Mouse (Mus musculus) heart, postnatal 10 days (tissue): ENCODE measurements around the gene Pdss2. TPM values are rescaled to one million over a fixed set of nuclear protein-coding genes. Genes with fewer than 3 reads are reported as not detected.

Experiments
- DNase-seq, 2 experiments: peaks; one replicate each; pipeline ENCODE4 v3.0.0; 2021
- intact Hi-C: fragments of 180-260 bp; cut with DNase I; formaldehyde crosslinking; loops from one replicate; pipeline ENCODE4 v1.15.1; 2025
- total RNA-seq, 2 experiments: library from RNA; stranded (reverse); gene quantifications; 2 replicates each; pipeline ENCODE4 v1.2.3; 2021

Gene Pdss2
- total RNA-seq, 2 experiments from 2014 or later: 21.7 to 24.7 TPM

GRCm38 (mm10) chr10:43294331-43294730 lies 73.0 kb downstream of the Pdss2 start:
- intact Hi-C loops: no loop called here
- no peak for DNase-seq

GRCm38 (mm10) chr10:43308105-43308810 lies 87.0 kb downstream of the Pdss2 start:
- no peak for DNase-seq
- intact Hi-C loops: no loop called here

GRCm38 (mm10) chr10:43310781-43311392 lies 89.6 kb downstream of the Pdss2 start:
- DNase-seq: peak; percentile 41 to 46
- intact Hi-C loops: no loop called here

- intact Hi-C loops: no loop called here
- DNase-seq: no peak
Observed at GRCm38 (mm10) chr10:43312211-43312610, 90.9 kb downstream of the Pdss2 start.

- no peak for DNase-seq
- intact Hi-C loops: no loop called here
Observed at GRCm38 (mm10) chr10:43312658-43313417, 91.6 kb downstream of the Pdss2 start.

- intact Hi-C loops: no loop called here
- no peak for DNase-seq
Observed at GRCm38 (mm10) chr10:43315228-43315627, 93.9 kb downstream of the Pdss2 start.

GRCm38 (mm10) chr10:43317327-43317951 lies 96.2 kb downstream of the Pdss2 start:
- intact Hi-C loops: no loop called here
- DNase-seq: no peak

- DNase-seq: no peak
- intact Hi-C loops: no loop called here
Observed at GRCm38 (mm10) chr10:43321019-43321418, 99.7 kb downstream of the Pdss2 start.

- DNase-seq: no peak
- intact Hi-C loops: no loop called here
Observed at GRCm38 (mm10) chr10:43322446-43323178, 101.3 kb downstream of the Pdss2 start.

- no peak for DNase-seq
- intact Hi-C loops: no loop called here
Observed at GRCm38 (mm10) chr10:43323386-43323785, 102.1 kb downstream of the Pdss2 start.

- DNase-seq: no peak
- intact Hi-C loops: no loop called here
Observed at GRCm38 (mm10) chr10:43329813-43330212, 108.5 kb downstream of the Pdss2 start.

GRCm38 (mm10) chr10:43330691-43331090 lies 109.4 kb downstream of the Pdss2 start:
- no peak for DNase-seq
- intact Hi-C loops: no loop called here

GRCm38 (mm10) chr10:43331931-43332701 lies 110.8 kb downstream of the Pdss2 start:
- no peak for DNase-seq
- intact Hi-C loops: no loop called here

- intact Hi-C loops: no loop called here
- DNase-seq: no peak
Observed at GRCm38 (mm10) chr10:43335874-43336273, 114.6 kb downstream of the Pdss2 start.

GRCm38 (mm10) chr10:43337110-43337509 lies 115.8 kb downstream of the Pdss2 start:
- intact Hi-C loops: no loop called here

GRCm38 (mm10) chr10:43339811-43340210 lies 118.5 kb downstream of the Pdss2 start:
- intact Hi-C loops: no loop called here
- no peak for DNase-seq

More at GRCm38 (mm10) chr10:43337110-43337509, 115.8 kb downstream of the Pdss2 start:
- no peak for DNase-seq

GRCm38 (mm10) chr10:43349718-43350117 lies 128.4 kb downstream of the Pdss2 start:
- intact Hi-C loops: no loop called here

GRCm38 (mm10) chr10:43357884-43358283 lies 136.6 kb downstream of the Pdss2 start:
- intact Hi-C loops: no loop called here
- DNase-seq: no peak

More at GRCm38 (mm10) chr10:43349718-43350117, 128.4 kb downstream of the Pdss2 start:
- DNase-seq: no peak

- intact Hi-C loops: no loop called here
Observed at GRCm38 (mm10) chr10:43362947-43363346, 141.7 kb downstream of the Pdss2 start.

GRCm38 (mm10) chr10:43363431-43363851 lies 142.2 kb downstream of the Pdss2 start:
- intact Hi-C loops: no loop called here
- DNase-seq: no peak

More at GRCm38 (mm10) chr10:43362947-43363346, 141.7 kb downstream of the Pdss2 start:
- no peak for DNase-seq
